Mouse (Mus musculus) liver, embryonic 13.5 days (tissue): Measurements from ENCODE around the gene Ltv1. TPM values are rescaled to one million over a fixed set of nuclear protein-coding genes. Genes with fewer than 3 reads are reported as not detected.

Experiments
- ATAC-seq: fragments of 200-750 bp; cut with Nextera tagmentation; 2 replicates; pipeline ENCODE4 v1.8.0; 2017; ENCODE audit warnings: low read depth, mild to moderate bottlenecking, moderate number of reproducible peaks, moderate library complexity
- DNase-seq: peaks from one replicate; pipeline ENCODE4 v3.0.0; 2022
- H3K27ac ChIP-seq: fragments of 300-500 bp; sonication (generic); 2 replicates; pipeline ENCODE4 v1.5.1; 2015; ENCODE audit warnings: moderate library complexity, mild to moderate bottlenecking, inconsistent platforms
- H3K27me3 ChIP-seq: fragments of 300-500 bp; sonication (generic); 2 replicates; pipeline ENCODE4 v1.6.1; 2015; ENCODE audit warnings: mild to moderate bottlenecking, inconsistent platforms
- H3K36me3 ChIP-seq: fragments of 300-500 bp; sonication (generic); 2 replicates; pipeline ENCODE4 v1.6.1; 2015; ENCODE audit warnings: mild to moderate bottlenecking, inconsistent platforms
- H3K4me1 ChIP-seq: fragments of 300-500 bp; sonication (generic); replicated peaks from 2 replicates; pipeline ENCODE4 v1.6.1; 2015; ENCODE audit warnings: inconsistent platforms
- H3K4me2 ChIP-seq: fragments of 300-500 bp; sonication (generic); 2 replicates; pipeline ENCODE4 v1.6.1; 2015; ENCODE audit warnings: inconsistent platforms, mild to moderate bottlenecking, moderate library complexity
- H3K4me3 ChIP-seq: fragments of 300-500 bp; sonication (generic); replicated peaks from 2 replicates; pipeline ENCODE4 v1.5.1; 2015; ENCODE audit warnings: mild to moderate bottlenecking, inconsistent platforms
- H3K9ac ChIP-seq: fragments of 300-500 bp; sonication (generic); 2 replicates; pipeline ENCODE4 v1.6.1; 2015; ENCODE audit warnings: mild to moderate bottlenecking, inconsistent platforms
- H3K9me3 ChIP-seq: fragments of 300-500 bp; sonication (generic); replicated peaks from 2 replicates; pipeline ENCODE4 v1.6.1; 2016; ENCODE audit warnings: inconsistent platforms
- WGBS: fragments of 180-500 bp; shearing (Covaris S2); methylation state at CpG from one replicate; pipeline ENCODE4 v1.1.7; 2015; ENCODE audit not compliant: insufficient replicate concordance; 5-methylcytosine and 5-hydroxymethylcytosine counted together
- polyA plus RNA-seq: library from polyadenylated mRNA; unstranded; fragments of >200 nt; fragmentation: Nextera tagmentation; extraction: Ambion mirVana; gene quantifications from 2 replicates; pipeline ENCODE4 v1.2.1, GENCODE M21; 2015

The Ltv1 gene
- 54.5 and 57.5 TPM in 2 replicates for polyA plus RNA-seq

DNA sequence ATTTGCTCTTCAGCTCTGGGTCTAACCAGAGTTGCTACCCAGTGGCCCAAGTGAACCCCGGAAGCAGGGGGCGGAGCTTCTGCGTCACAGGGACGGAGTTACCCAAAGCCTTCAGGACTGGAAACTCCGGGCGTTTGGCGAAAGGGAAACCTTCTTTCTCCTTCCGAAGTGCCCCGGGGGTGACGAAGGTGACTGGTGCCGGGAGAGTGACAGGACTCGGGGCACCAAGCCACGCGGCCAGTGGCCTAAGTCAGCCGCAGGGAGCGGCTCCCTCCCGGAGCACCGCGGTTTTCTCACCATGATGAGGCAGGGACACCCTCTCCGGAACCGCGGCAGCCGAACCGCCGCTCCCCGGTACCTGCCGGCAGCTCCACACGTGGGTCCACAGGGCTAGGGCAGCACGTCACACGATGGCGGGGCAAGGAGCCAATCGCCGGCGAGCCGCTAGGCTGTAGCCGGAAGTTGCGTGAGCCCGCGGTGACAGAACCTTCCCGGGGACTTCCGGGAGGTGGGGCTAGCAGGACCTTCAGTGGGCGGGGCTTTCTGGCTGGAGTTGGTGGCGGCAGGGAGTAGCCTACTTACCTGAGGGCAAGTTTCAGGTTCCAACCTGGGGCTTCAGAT, at the start of gene Ltv1:
Gene Ltv1, minus strand, starts transcription at position 438 of the 621 bp plus-strand sequence.
- Histone ChIP-seq H3K4me3 (peak within 1 kb of the TSS; percentile 96), H3K4me1 (peaks cover 12% of the 10 kb centered on the region), H3K9ac (peak within 1 kb of the TSS; percentile 88), H3K27me3 (no peaks in the 10 kb centered on the region), H3K9me3 (no peaks in the 10 kb centered on the region), H3K27ac (peak within 1 kb of the TSS; percentile 89), H3K36me3 (peaks cover 33% of the 10 kb centered on the region), H3K4me2 (peak within 1 kb of the TSS; percentile 73)
- WGBS: under 1% methylated on average over 43 of the region's 43 CpGs
- DNase-seq (peak; percentile 93), ATAC-seq (peak; percentile 100)

DNA sequence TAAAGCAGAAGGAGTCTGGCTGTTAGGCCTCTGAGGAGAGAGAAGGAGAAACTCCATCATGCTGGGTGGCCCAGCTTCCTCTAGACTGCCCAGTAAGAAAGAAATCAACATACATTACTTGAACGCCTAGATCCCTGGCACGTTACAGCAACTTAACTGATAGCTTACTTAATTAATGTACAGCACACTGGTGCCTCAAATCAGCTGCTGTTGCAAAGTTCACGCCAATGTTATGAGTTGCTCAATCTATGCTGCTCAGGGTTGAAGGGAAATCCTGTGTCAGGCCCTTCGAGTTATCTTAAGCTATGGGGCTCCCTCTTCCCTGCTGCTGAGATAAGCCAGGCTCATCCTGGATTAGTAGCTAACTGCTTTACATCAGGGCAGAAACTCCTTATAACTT, 47.5 kb upstream of the Ltv1 start:
- 21% methylated on average over 4 of the region's 4 CpGs for WGBS
- H3K4me2 ChIP-seq: no peak overlapping the region
- no peak for ATAC-seq

DNA sequence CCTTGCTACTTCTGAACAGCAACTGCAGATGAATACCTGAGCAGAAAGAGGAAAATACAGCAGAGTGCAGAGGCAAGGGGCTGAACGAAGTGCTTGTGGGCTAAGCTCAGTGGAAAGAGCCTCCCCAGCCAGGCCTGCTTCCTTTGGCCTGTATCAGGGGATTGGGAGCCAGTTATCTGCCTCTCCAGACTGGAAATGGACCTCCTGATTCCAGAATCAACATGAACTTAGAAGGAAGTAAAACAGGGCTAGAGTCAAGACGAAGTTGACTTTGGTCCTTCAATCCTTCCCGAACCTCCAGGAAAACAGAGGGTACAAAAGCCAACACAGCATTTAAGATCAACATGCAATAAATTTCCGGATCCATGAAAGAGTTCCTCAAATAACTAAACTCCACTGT, 45.2 kb upstream of the Ltv1 start:
- ATAC-seq (no peak), DNase-seq (no peak)
- no peaks in the 10 kb centered on the region for H3K36me3 ChIP-seq
- no peak overlapping the region for H3K27ac ChIP-seq
- H3K4me3 ChIP-seq: no peak overlapping the region
- H3K9me3 ChIP-seq: no peaks in the 10 kb centered on the region
- 71% methylated on average over 4 of the region's 4 CpGs for WGBS
- H3K9ac ChIP-seq: no peak overlapping the region
- peaks cover 3% of the 10 kb centered on the region for H3K4me1 ChIP-seq
- no peak overlapping the region for H3K4me2 ChIP-seq
- no peaks in the 10 kb centered on the region for H3K27me3 ChIP-seq

More for the DNA sequence above, 47.5 kb upstream of the Ltv1 start:
- H3K4me3 ChIP-seq: no peak overlapping the region
- no peak overlapping the region for H3K9ac ChIP-seq
- no peak for DNase-seq
- H3K27me3 ChIP-seq: no peaks in the 10 kb centered on the region
- no peaks in the 10 kb centered on the region for H3K4me1 ChIP-seq
- H3K36me3 ChIP-seq: no peaks in the 10 kb centered on the region
- no peaks in the 10 kb centered on the region for H3K9me3 ChIP-seq
- H3K27ac ChIP-seq: no peak overlapping the region

GRCm38 (mm10) chr10:13236866-13237265, 43.9 kb upstream of the Ltv1 start:
- WGBS: 68% methylated on average over 5 of the region's 5 CpGs
- ATAC-seq: no peak
- Histone ChIP-seq H3K4me3 (no peak overlapping the region), H3K4me2 (no peak overlapping the region), H3K27ac (no peak overlapping the region), H3K9ac (no peak overlapping the region), H3K27me3 (no peaks in the 10 kb centered on the region), H3K36me3 (no peaks in the 10 kb centered on the region), H3K4me1 (peaks cover 7% of the 10 kb centered on the region), H3K9me3 (no peaks in the 10 kb centered on the region)
- no peak for DNase-seq

- ATAC-seq (no peak), DNase-seq (no peak)
- Histone ChIP-seq H3K4me3 (no peak overlapping the region), H3K27me3 (no peaks in the 10 kb centered on the region), H3K4me1 (peaks cover 7% of the 10 kb centered on the region), H3K9ac (no peak overlapping the region), H3K9me3 (no peaks in the 10 kb centered on the region), H3K36me3 (no peaks in the 10 kb centered on the region), H3K4me2 (no peak overlapping the region), H3K27ac (no peak overlapping the region)
- 74% methylated on average over 3 of the region's 3 CpGs for WGBS
These were observed 41.5 kb upstream of the Ltv1 start for GRCm38 (mm10) chr10:13234503-13234902.

DNA sequence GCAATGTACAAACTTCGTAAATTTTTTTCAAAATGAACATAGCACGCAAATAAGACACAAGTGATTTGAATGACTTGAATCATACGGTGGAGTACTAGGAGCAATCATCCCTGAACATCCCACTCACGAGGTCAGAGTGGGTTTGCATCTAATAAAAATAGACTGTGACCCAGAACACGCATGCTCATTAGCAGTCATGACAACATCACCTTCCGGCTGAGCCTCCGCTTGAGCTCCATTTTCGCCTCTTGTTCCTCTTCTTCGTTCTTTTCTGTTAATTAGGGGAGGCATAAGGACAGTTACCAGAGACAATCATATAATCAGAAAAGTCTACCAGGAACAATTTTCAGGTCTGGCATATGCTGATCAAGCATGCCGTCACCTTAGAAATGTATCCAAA, 41.0 kb upstream of the Ltv1 start:
- Histone ChIP-seq H3K4me2 (no peak overlapping the region), H3K27me3 (no peaks in the 10 kb centered on the region), H3K27ac (no peak overlapping the region), H3K9ac (no peak overlapping the region), H3K36me3 (no peaks in the 10 kb centered on the region), H3K9me3 (no peaks in the 10 kb centered on the region), H3K4me3 (no peak overlapping the region), H3K4me1 (peaks cover 7% of the 10 kb centered on the region)
- no peak for ATAC-seq
- DNase-seq: no peak
- 64% methylated on average over 10 of the region's 10 CpGs for WGBS

GRCm38 (mm10) chr10:13233143-13233622, 40.2 kb upstream of the Ltv1 start:
- H3K4me2 ChIP-seq: no peak overlapping the region
- no peak overlapping the region for H3K27ac ChIP-seq
- ATAC-seq: no peak
- H3K36me3 ChIP-seq: no peaks in the 10 kb centered on the region
- WGBS: 71% methylated on average over 2 of the region's 2 CpGs
- DNase-seq: no peak
- H3K4me1 ChIP-seq: peaks cover 7% of the 10 kb centered on the region
- no peaks in the 10 kb centered on the region for H3K27me3 ChIP-seq
- no peaks in the 10 kb centered on the region for H3K9me3 ChIP-seq
- no peak overlapping the region for H3K4me3 ChIP-seq
- no peak overlapping the region for H3K9ac ChIP-seq

DNA sequence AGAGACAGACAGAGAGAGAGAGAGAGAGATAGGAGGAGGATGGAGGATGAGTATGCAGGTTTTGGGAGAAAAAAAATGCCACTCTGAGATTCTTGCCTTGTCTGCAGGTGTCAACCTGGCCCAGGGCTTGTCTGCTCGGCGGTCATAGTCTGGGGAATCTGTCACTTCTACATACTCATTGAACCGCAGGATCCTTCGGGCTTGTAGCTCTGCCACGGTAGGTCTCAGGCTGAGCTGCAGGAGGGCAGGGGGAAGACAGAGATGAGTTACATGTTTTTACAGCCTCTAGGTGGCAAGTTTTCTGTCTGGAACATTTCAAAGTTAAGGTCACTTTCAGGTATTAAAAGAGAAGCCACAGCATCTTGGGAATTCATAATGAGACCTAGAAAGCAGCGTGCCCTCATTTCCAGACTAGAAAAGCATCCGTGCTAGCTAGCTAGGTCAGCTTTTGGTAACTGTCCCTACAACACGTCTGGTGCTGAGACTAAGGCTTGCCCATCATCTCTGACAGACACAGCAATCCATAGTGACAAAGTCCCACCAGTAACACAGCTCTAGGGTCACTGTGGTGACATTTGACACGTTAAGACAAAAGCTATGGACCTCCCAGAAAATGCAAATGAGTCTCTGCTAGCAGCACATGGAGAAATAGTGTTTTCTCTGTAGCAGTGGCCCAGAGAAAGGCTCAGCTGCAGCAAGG, 39.6 kb upstream of the Ltv1 start:
- Histone ChIP-seq H3K27ac (no peak overlapping the region), H3K4me2 (no peak overlapping the region), H3K9me3 (no peaks in the 10 kb centered on the region), H3K27me3 (no peaks in the 10 kb centered on the region), H3K4me1 (peaks cover 7% of the 10 kb centered on the region), H3K9ac (no peak overlapping the region), H3K4me3 (no peak overlapping the region), H3K36me3 (no peaks in the 10 kb centered on the region)
- 65% methylated on average over 9 of the region's 9 CpGs for WGBS
- DNase-seq (no peak), ATAC-seq (no peak)

DNA sequence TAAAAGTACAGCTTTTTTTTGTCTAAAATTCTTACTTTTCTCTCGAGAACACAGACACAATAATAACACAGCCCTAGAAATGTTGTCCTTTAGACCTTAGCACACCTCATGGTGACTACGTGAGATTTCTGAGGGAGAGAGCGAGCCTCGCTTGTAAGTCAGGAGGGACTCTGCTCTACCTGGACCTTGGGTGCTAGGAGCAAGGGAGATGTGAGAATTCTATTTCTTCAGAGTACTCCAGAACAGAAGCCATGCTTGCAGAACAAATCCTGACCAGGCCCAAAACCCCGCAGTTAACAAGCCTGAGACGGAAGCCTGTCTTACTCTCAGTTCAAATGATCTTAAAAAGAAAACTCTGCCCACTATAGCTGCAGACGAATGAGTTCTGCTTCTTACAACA, 37.7 kb upstream of the Ltv1 start:
- 76% methylated on average over 7 of the region's 7 CpGs for WGBS
- no peak for ATAC-seq
- Histone ChIP-seq H3K9me3 (no peaks in the 10 kb centered on the region), H3K4me2 (no peak overlapping the region), H3K4me3 (no peak overlapping the region), H3K27ac (no peak overlapping the region), H3K36me3 (no peaks in the 10 kb centered on the region), H3K9ac (no peak overlapping the region), H3K27me3 (no peaks in the 10 kb centered on the region), H3K4me1 (peaks cover 10% of the 10 kb centered on the region)
- no peak for DNase-seq

DNA sequence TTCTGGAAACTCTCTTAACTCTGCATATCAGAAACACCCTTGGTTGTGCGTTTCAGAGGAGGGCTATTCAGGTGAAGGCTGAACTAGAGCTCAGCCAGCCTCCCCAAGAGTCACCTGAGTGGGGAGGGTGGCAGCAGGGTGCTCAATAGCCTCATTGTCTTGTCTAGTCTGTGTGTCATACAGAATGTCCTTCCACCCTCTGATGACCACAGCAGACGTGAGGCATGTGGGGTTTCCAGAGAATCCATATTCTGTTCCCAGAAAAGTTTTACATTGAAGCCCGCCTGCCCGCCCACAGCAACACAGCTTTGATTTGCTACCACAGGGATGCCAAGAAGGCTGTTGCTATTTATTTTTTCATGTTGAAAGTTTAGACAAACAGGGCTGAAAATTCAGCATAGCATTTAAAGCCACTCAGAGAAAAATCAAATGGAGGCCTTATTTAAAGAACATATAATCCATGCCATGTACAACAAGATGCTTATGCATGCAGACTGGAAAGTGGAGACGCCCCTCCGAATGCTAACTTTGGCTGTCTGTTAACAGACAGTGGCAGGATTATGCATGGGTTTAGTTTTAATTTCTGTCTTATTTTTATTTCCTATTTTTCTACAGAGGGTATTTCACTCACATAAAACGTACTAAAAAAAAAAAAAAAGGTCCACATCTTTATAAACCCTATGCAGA, 32.6 kb upstream of the Ltv1 start:
- H3K4me3 ChIP-seq: no peak overlapping the region
- H3K27me3 ChIP-seq: no peaks in the 10 kb centered on the region
- no peak overlapping the region for H3K4me2 ChIP-seq
- peaks cover 4% of the 10 kb centered on the region; the same call in 1 of the 2 replicates for H3K4me1 ChIP-seq
- H3K9me3 ChIP-seq: no peaks in the 10 kb centered on the region
- H3K9ac ChIP-seq: no peak overlapping the region
- no peak for DNase-seq
- H3K36me3 ChIP-seq: no peaks in the 10 kb centered on the region
- ATAC-seq: no peak
- 62% methylated on average over 7 of the region's 7 CpGs for WGBS
- H3K27ac ChIP-seq: peak overlapping the region; percentile 24; the same call in 1 of the 2 replicates

DNA sequence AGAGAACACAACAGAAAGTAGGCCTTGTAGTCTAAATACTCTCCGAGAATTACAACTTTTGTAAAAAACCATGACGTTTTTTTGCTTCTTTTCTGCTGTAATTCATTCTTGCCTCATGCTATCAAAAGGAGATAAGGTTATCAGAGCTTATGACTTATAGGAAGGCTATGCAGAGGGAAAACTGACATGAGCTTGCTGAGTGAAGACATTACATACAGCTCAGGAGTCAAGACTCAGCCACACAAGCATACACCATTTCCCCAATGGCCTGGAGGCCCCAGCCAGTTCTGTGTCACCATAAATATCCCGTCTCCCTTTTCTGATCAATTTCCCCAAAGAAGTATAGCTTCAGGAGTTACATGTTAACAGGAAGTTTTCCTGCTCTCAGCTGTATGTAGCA, 29.2 kb upstream of the Ltv1 start:
- Histone ChIP-seq H3K4me1 (peaks cover 4% of the 10 kb centered on the region; the same call in 1 of the 2 replicates), H3K9ac (no peak overlapping the region), H3K27ac (no peak overlapping the region), H3K27me3 (no peaks in the 10 kb centered on the region), H3K4me3 (no peak overlapping the region), H3K36me3 (no peaks in the 10 kb centered on the region), H3K9me3 (no peaks in the 10 kb centered on the region), H3K4me2 (no peak overlapping the region)
- no peak for DNase-seq
- 52% methylated on average over 3 of the region's 3 CpGs for WGBS
- ATAC-seq: no peak
